Mouse (Mus musculus) liver, embryonic 14.5 days (tissue): ENCODE data around the gene Vamp2. TPM values are rescaled to one million over a fixed set of nuclear protein-coding genes. Genes with fewer than 3 reads are reported as not detected.
A peak's percentile ranks its signal among the peaks of the same experiment; 100 is the strongest.

ENCODE experiments used
- ATAC-seq: fragments of 200-750 bp; cut with Nextera tagmentation; 2 replicates; pipeline ENCODE4 v1.8.0; 2017; ENCODE audit warnings: moderate number of reproducible peaks, mild to moderate bottlenecking, moderate library complexity; ENCODE audit not compliant: insufficient read depth
- DNase-seq, 3 experiments: peaks; one replicate each; pipeline ENCODE4 v3.0.0-alpha.2; 2012 to 2013; ENCODE audit warnings: low read depth in 3 of 3, low spot score in 3 of 3
- H3K27ac ChIP-seq: fragments of 300-500 bp; sonication (generic); 2 replicates; pipeline ENCODE4 v1.5.1; 2014; ENCODE audit warnings: moderate library complexity, mild to moderate bottlenecking, control low read depth, inconsistent platforms
- H3K27me3 ChIP-seq: fragments of 300-500 bp; sonication (generic); 2 replicates; pipeline ENCODE4 v1.6.1; 2014; ENCODE audit warnings: mild to moderate bottlenecking, low read length, moderate library complexity; ENCODE audit not compliant: control insufficient read depth, insufficient read depth
- H3K36me3 ChIP-seq: fragments of 300-500 bp; sonication (generic); replicated peaks from 2 replicates; pipeline ENCODE4 v1.6.1; 2014; ENCODE audit warnings: low read depth; ENCODE audit not compliant: control insufficient read depth, insufficient read depth
- H3K4me1 ChIP-seq, 2 experiments: fragments of 200-500 bp in 1 of 2; fragments of 300-500 bp in 1 of 2; sonication (generic) in 1 of 2; replicated peaks; 2 replicates each; pipeline ENCODE4 v1.6.1; 2012 to 2014; ENCODE audit warnings: antibody characterized with exemption in 1 of 2, inconsistent platforms in 1 of 2, low read length in 1 of 2; ENCODE audit not compliant: control insufficient read depth in 2 of 2, insufficient read depth in 2 of 2
- H3K4me2 ChIP-seq: fragments of 300-500 bp; sonication (generic); 2 replicates; pipeline ENCODE4 v1.6.1; 2014; ENCODE audit warnings: low read depth, mild to moderate bottlenecking, control low read depth, moderate library complexity
- H3K4me3 ChIP-seq, 2 experiments: fragments of 200-500 bp in 1 of 2; fragments of 300-500 bp in 1 of 2; sonication (generic) in 1 of 2; 2 replicates each; pipeline ENCODE4 v1.5.1; 2012 to 2014; ENCODE audit warnings: low read depth in 2 of 2, low read length in 2 of 2, mild to moderate bottlenecking in 2 of 2, control low read depth in 1 of 2, inconsistent platforms in 1 of 2, moderate library complexity in 1 of 2; ENCODE audit not compliant: insufficient read depth in 1 of 2
- H3K9ac ChIP-seq: fragments of 300-500 bp; sonication (generic); replicated peaks from 2 replicates; pipeline ENCODE4 v1.6.1; 2014; ENCODE audit warnings: mild to moderate bottlenecking, control low read depth, moderate library complexity
- H3K9me3 ChIP-seq: fragments of 300-500 bp; sonication (generic); 2 replicates; pipeline ENCODE4 v1.6.1; 2016; ENCODE audit warnings: low read length, mixed read lengths; ENCODE audit not compliant: control insufficient read depth
- CTCF ChIP-seq: IDR thresholded peaks from 2 replicates; pipeline ENCODE4 v1.5.1; 2016; ENCODE audit warnings: antibody characterized with exemption, low read depth, control low read depth
- EP300 ChIP-seq: IDR thresholded peaks from 2 replicates; pipeline ENCODE4 v1.6.1; 2016; ENCODE audit warnings: antibody characterized with exemption, low read depth
- whole genome bisulfite sequencing: fragments of 180-500 bp; shearing (Covaris S2); extraction: QIAGEN DNeasy Blood & Tissue Kit; methylation state at CpG from one replicate; pipeline ENCODE4 v1.1.7; 2014; ENCODE audit not compliant: insufficient replicate concordance; 5-methylcytosine and 5-hydroxymethylcytosine counted together
- polyA plus RNA-seq, 2 experiments: library from polyadenylated mRNA; depleted of rRNA in 1 of 2; stranded (reverse) in 1 of 2; unstranded in 1 of 2; fragments of >200 nt; fragmentation: Nextera tagmentation in 1 of 2; extraction: Ambion mirVana in 1 of 2; gene quantifications; 2 replicates each; pipeline versions ENCODE4 v1.2.1 to v1.2.3; 2012 to 2014

Gene Vamp2
- polyA plus RNA-seq, 2 experiments: 11.4 to 23.1 TPM

GRCm38 (mm10) chr11:69063413-69064201 is 24.7 kb upstream of the Vamp2 start:
- DNase-seq: peak in 1 of 3 experiments; percentile 54
- Histone ChIP-seq H3K9ac (peak overlapping the region; percentile 69), H3K36me3 (no peaks in the 10 kb centered on the region), H3K4me1 (peaks cover 6 to 41% of the 10 kb centered on the region in 2 experiments; a peak in 3 of 4 replicates), H3K9me3 (no peaks in the 10 kb centered on the region), H3K4me2 (peak overlapping the region; percentile 71), H3K27ac (peak overlapping the region; percentile 6), H3K27me3 (no peaks in the 10 kb centered on the region), H3K4me3 (peak overlapping the region; percentile 65 to 98)
- ATAC-seq: peak; percentile 34; the same call in 1 of the 2 replicates
- under 1% methylated on average over 31 of the region's 31 CpGs for WGBS
- TF ChIP-seq CTCF: no peak
- peak; percentile 24; the same call in 1 of the 2 replicates for TF ChIP-seq EP300

DNA sequence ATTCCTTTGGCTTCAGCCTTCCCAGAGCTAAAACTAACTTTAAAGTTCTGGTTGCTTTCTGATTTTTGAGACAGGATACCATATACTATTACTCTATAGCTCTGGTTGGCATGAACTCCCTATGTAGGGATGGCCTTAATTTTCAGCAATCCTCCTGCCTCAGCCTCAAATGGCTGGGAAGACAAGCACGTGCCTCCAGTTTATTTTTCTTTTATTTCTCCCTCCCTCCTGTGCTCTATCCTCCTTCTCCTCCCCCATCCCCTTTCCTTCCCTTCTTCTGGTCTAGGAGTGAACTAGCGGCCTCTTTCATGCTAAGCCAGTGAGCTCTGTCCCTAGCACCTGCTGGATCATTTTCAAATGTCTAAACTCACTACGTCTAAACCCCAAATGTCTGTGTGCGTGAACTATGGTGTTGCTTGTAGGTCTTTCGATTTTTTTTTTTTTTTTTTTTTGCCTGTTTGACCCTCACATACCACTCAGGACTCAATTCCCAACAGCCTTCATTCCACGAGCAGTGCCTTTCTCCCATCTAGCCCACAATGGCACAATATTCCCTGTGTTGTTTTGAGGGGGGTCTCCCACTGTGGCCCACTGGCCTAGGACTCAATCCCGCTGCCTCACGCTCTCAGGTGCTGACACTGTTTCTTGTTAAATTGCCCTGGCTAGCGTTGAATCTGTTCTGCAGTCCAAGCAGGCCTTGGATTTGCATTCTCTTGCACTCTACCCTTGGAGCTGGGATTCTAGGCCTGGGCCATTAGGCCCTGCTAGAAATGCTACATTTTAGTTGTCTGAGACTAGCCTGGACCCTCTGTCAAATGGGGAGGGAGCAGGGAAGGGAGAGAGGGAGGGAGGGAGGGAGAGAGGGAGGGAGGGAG is 23.8 kb upstream of the Vamp2 start:
- Histone ChIP-seq H3K4me1 (peaks cover 6 to 39% of the 10 kb centered on the region in 2 experiments; a peak in 3 of 4 replicates), H3K4me2 (peak overlapping the region; percentile 71), H3K4me3 (peak overlapping the region; percentile 65 to 98), H3K36me3 (no peaks in the 10 kb centered on the region), H3K9me3 (no peaks in the 10 kb centered on the region), H3K27ac (peak overlapping the region; percentile 6; the same call in 1 of the 2 replicates), H3K9ac (peak overlapping the region; percentile 60), H3K27me3 (no peaks in the 10 kb centered on the region)
- ATAC-seq (no peak), DNase-seq (no peak)
- TF ChIP-seq EP300: no peak
- no peak for TF ChIP-seq CTCF
- WGBS: 57% methylated on average over 9 of the region's 9 CpGs

DNA sequence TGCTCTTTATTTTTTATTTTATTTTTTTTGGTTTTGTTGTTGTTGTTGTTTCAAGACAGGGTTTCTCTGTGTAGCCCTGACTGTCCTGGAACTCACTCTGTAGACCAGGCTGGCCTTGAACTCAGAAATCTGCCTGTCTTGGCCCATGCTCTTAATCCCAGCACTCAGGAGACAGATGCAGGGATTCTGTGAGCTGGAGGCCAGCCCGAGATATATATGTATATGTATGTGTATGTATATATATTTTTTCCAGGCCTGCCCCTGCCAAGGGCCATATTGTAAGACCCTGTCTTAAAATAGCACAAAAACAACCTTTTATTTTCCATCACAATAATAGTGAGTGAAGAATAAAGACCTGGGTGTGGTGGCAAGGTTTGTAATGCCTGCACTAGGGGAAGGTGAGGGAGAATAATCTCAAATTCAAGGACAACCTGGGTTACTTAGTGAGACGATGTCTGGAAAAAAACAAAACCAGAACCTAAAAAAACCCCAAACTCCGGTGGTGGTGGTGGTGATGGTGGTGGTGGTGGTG is 22.8 kb upstream of the Vamp2 start:
- H3K27me3 ChIP-seq: no peaks in the 10 kb centered on the region
- no peak overlapping the region for H3K27ac ChIP-seq
- ATAC-seq: no peak
- H3K4me2 ChIP-seq: peak overlapping the region; percentile 76
- H3K9me3 ChIP-seq: no peaks in the 10 kb centered on the region
- TF ChIP-seq EP300: no peak
- no peak for TF ChIP-seq CTCF
- H3K9ac ChIP-seq: no peak overlapping the region
- 57% methylated on average over 3 of the region's 3 CpGs for WGBS
- no peak overlapping the region for H3K4me3 ChIP-seq
- H3K4me1 ChIP-seq: peaks cover 6 to 42% of the 10 kb centered on the region in 2 experiments; a peak in 3 of 4 replicates
- no peak for DNase-seq
- H3K36me3 ChIP-seq: no peaks in the 10 kb centered on the region

DNA sequence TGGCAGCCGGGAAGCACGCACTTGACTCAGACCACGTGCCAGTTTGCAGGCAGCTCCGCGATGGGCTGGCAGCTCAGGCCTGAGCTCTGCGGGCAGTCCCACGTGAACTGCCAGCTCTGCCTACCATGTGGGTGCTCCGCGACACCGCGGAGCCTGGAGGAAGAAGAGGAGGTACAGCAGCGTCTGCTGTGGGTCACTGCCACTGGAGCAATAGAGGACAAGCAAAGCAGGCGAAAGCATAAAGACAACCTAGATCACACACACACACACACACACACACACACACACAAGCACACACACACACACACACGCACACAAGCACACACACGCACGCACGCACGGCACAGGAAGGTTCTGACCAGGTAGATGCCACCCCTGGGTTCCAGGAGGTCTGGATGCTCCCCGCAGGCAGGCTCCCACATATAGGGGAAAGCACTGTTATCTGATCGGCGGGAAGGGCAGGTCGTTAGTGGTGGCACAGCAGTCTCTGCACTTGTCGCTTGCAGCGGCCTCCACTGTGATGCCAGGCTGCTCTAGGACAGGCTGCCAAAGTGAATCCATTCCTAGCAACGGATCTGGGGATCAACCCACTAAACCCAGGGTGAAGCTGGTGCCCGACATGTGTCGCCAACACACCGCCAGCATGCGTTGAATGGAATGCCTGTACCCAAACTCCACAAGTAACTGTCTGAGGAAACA is 22.0 kb upstream of the Vamp2 start:
- TF ChIP-seq CTCF: no peak
- ATAC-seq: peak; percentile 17; the same call in 1 of the 2 replicates
- peak overlapping the region; percentile 23 for H3K27ac ChIP-seq

More for the DNA sequence above, 22.0 kb upstream of the Vamp2 start:
- H3K4me1 ChIP-seq: peaks cover 9 to 39% of the 10 kb centered on the region in 2 experiments; a peak in 3 of 4 replicates
- H3K9ac ChIP-seq: peak overlapping the region; percentile 41
- no peak for DNase-seq
- 3% methylated on average over 29 of the region's 29 CpGs for WGBS
- peak overlapping the region; percentile 46 to 61 for H3K4me3 ChIP-seq
- no peaks in the 10 kb centered on the region for H3K36me3 ChIP-seq
- H3K4me2 ChIP-seq: peak overlapping the region; percentile 76
- H3K9me3 ChIP-seq: no peaks in the 10 kb centered on the region
- H3K27me3 ChIP-seq: no peaks in the 10 kb centered on the region
